Mouse (Mus musculus) thymus, postnatal 4 days (tissue): Measurements from ENCODE around the gene Nol4l.

Source experiments
- DNase-seq: peaks from one replicate; pipeline ENCODE4 v3.0.0; 2021

The Nol4l gene

GRCm38 (mm10) chr2:153542936-153543668 is 13.3 kb upstream of the Nol4l start:
- no peak for DNase-seq

DNA sequence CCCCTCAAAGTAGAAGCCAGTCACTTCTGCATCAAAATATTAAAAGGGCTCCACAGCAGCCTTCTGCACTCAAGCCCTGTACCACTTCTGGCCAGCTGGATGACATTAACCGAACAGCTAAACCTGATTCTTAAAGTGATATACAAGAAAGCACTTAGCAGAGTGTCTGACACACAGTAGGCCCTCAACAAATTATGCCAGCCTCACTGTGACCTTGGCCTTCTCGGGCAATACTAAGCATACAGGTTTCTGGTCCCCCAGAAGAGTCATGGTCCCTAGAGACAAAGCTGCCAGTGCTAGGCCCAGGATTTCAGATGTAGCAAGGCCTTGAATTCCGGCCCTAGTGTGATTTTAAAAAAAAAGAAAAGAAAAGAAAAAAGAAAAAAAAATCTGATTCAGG is 9.1 kb upstream of the Nol4l start:
- no peak for DNase-seq

DNA sequence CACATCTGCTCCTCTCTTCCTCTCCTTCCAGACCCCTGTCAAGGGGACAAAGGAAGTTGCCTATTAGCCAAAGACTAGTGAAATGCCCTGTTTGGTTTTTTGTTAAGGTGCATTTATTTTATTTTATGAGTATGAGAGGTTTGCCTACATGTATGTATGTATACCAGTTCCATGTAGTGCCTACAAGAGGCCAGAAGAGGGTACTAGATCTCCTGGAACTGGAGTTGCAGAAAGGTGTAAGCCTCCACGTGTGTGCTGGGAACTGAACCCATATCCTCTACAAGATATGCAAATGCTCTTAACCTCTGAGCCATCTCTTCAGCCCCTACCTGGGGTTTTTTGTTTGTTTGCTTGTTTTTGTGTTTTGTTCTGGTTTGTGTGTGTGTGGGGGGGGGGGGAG is 4.2 kb upstream of the Nol4l start:
- no peak for DNase-seq

DNA sequence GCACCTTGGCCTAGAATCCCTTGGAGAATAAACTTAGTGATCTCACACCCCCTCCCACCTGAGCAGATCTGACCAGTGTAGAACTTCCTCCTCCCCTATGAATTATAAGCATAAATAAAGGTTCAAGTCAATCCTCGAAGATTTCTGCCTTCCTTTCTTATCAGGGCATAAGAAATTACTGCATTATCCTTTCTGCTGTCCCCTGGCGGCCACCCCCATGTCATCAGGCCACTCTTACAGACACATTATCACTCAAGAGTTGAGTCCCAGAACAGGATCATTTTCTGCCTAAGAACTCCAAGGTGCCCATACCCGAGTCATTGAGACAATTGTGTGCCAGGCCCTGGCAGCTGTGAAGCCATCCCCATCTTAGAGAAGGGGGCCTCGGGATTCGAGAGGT is 1.2 kb upstream of the Nol4l start:
- DNase-seq = no peak

DNA sequence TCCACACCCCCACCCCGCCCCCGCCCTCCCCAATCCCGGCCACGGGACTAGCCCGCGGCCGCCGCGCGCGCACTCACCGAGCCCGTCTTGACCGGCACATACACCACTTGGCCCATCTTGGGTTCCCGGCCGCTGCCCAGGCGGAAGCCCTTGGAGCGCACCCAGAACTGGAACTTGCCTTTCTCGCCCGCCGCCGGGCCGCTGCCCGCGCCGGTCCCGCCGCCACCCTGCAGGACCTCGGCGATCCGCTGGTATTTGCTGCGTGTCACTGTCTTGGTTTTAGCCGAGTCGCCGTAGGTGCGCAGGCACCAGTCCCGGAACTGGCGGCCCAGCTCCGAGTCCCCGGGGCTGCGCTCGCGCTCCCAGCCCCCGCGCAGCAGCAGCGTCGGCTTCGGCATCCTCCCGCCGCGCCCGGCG is 398 bp downstream of the Nol4l start:
- peak; percentile 62 for DNase-seq

DNA sequence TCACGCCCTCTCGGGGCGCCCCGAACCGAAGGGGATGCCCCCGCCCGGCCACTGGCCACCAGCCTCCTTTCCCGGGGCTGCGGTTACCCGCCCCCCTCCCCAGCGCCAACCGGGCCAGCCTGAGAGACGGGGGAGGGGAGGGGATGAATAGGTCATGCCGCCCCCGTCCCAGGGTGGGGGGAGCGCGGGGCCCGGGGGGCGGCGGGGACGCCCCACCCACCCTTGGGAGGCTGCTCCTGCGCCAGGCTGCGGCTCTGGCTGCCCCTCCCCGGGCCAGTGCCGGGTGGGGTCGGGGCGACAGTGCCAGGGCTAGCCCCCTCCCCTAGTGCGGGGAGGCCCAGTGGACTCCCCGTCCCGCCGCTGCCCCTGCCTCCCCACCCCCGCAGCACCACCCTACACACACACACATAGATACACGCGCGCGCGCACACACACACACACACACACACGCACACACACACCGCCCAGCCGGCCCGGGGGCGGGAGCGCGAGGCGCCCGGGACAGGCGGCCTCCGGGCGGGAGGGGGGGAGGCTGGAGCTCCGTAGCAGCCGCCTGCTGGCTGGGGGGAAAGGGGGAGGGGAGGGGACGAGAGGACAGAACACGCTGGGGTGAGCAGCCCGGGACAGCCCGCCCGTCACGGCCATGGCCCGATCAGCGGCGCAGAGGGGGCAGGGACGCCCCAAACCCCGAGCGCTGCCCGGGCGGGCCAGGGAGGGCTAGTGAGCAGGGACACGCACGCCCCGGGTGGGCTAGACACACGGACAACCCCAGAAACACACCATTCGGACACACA is 1.0 kb downstream of the Nol4l start:
- DNase-seq = peak; percentile 60

- no peak for DNase-seq
These were observed 1.9 kb downstream of the Nol4l start for GRCm38 (mm10) chr2:153527580-153528531.

DNA sequence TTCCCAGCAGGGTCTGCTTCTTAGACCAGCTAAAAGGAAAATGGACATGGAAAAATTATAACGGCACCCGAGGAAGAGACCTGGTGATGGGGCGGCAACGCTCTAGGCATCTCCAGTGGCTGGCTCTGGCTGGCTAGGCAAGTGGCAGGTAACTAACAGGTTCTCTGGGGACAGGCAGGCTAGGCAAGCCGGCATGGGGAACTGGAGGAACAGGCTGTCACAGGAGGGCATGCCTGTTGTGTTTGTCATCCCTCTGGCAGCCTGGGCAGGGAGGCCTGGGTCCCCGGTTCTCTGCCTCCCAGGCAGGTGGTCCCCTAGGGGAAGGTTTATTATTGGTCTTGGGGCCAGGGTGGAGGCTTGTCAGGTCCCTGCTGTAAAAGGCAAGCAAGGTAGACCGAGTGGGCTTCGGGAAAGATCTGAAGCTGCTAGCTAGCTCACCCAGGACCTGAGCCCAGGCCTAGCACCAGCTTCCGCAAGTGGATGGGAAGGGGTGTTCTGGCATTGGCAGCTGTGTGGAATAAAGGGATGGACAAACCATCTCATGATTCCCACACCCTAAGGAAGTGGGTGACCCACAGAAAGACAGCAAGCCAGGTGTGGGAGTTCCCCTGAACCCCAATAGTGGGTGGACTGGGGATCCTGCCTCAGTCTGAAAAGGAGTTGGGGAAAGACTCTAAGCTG is 2.8 kb downstream of the Nol4l start:
- peak; percentile 46 for DNase-seq

GRCm38 (mm10) chr2:153525906-153526311 is 3.9 kb downstream of the Nol4l start:
- peak; percentile 91 for DNase-seq

DNA sequence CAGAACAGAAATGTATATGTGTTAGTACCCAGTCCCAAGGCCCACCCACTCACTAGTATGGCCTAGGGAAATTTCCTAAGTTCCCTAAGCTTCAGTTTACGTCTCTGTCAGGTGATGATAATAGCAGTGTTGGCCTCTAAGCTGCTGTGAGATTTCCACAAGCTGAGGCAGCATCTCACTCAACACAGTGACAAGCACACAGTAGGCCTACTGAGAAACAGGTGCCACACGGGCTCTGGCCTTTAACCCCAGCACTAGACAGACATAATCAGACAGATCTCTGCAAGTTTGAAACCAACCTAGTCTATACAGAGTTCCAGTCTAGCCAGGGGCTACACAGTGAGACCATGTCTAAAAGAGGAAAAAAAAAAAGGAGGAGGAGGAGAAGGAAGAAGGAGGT is 5.0 kb downstream of the Nol4l start:
- no peak for DNase-seq

- DNase-seq = peak; percentile 72
These were observed 6.1 kb downstream of the Nol4l start for GRCm38 (mm10) chr2:153523656-153524055.

GRCm38 (mm10) chr2:153523143-153523542 is 6.6 kb downstream of the Nol4l start:
- DNase-seq = peak; percentile 28

DNA sequence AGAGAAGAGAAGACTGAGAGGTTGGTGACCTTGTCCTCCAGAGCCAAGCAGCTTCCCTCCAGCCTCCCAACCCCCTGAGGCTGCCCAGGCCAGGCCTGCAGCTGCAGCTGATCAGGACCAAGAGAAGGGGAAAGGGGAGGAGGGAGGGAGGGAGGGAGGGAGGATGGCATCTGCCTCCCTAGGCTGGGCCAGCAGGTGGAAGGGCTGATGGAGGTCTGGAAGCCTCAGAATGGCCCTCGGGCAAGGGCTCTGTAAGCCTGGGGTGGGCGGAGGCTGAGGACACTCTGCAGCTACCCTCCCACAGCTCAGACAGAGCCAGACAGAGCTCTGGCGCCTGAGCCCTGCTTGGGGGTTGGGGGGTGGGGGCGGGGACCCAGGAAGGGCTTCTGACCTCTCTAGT is 7.5 kb downstream of the Nol4l start:
- no peak for DNase-seq

DNA sequence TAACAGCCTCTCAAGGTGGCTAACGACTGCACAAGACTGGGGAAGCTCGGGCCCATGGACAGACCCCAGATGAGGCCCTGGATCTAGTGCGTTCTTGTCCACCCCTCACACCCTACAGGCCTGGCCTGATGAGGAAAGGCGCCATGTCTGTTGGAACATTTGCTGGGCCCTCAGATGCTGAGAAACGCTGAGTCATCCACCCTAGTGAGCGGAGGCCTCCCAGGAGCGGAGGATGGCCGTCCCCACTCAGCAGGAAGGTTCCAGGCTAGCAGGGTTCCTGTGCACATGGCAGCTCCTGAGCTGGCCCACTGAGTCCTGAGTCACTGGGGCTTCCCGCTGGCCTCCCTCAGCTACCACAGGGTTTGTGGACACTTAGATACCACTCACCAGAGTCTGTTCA is 9.7 kb downstream of the Nol4l start:
- no peak for DNase-seq

- DNase-seq = no peak
These were observed 12.8 kb downstream of the Nol4l start for GRCm38 (mm10) chr2:153516961-153517360.

DNA sequence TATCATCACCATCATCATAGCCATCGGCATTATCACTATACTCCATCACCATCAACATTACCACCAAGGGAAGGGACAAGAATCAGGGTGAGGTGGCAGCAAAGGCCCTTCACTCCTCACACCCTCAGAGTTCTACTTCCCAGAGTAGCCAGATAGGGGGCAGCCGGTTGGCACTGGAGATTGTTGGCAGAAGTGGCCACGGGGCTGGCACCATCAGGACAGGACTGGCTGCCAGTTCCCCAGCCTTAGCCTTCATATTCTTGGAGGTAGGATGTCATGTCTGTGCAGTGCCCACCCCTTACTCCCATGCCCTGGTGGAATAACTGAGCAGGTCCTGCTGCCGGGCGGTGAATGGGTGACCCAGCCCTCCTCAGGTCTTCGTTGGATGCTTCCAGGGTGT is 14.2 kb downstream of the Nol4l start:
- no peak for DNase-seq

GRCm38 (mm10) chr2:153514497-153515380 is 15.0 kb downstream of the Nol4l start:
- no peak for DNase-seq

- no peak for DNase-seq
These were observed 15.8 kb downstream of the Nol4l start for GRCm38 (mm10) chr2:153513983-153514382.

DNA sequence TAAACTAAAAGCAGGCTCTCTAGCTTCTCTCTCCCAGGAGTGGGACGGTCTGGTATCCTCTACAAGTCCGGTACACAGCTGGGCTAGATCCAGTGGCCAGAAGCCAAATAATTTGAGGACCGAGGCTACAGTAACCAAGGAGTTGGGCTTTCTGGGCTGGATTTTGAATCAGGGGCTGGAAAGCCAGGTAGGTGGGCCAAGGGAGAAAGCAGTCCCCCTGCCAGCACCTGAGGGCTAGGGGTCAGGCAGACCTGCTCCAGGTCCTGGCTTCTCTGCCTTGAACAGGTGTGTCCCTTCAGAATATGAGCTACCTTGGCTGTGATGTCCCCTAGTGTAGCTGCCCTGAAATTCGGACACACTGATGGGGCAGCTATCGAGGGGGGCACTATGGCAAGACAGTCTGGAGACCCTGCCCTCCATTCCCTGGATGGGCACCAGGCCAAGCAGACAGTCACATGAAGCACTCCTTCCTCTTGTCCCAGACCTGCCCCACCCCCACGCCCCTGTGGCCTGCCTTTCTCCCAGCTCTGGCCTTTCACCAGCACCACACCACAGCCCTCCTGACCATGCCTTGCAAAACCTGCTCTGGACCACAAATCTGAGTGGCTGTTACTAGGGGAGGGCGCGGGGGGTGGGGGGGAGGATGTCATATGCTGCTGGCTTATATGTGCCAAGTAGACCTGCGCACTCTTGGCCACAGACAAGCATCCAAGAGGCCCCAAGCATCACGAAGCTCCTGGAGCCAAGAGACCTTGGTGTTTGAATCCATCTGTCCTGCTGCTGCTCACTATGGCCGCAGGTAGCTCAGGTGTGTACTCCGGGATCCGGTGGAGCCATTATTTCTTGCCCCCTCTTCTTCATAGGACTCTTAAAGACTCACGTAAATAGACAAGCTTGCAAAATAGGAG is 17.1 kb downstream of the Nol4l start:
- no peak for DNase-seq

GRCm38 (mm10) chr2:153511562-153511961 is 18.2 kb downstream of the Nol4l start:
- DNase-seq = no peak
